Mouse (Mus musculus) erythroblast, embryonic 14.5 days (primary cell): ENCODE data around the gene Ano6. TPM values are rescaled to one million over a fixed set of nuclear protein-coding genes. Genes with fewer than 3 reads are reported as not detected.

ENCODE experiments used
- H3K27me3 ChIP-seq: 2 replicates; pipeline ENCODE4 v1.6.1; 2012; ENCODE audit warnings: inconsistent platforms; ENCODE audit not compliant: control insufficient read depth
- H3K36me3 ChIP-seq: 2 replicates; pipeline ENCODE4 v1.6.1; 2012; ENCODE audit warnings: mild to moderate bottlenecking, inconsistent platforms; ENCODE audit not compliant: control insufficient read depth
- H3K4me1 ChIP-seq: 2 replicates; pipeline ENCODE4 v1.6.1; 2012; ENCODE audit warnings: inconsistent platforms; ENCODE audit not compliant: control insufficient read depth
- H3K4me3 ChIP-seq: replicated peaks from 2 replicates; pipeline ENCODE3; 2012; ENCODE audit warnings: moderate library complexity, mild to moderate bottlenecking, inconsistent platforms
- H3K9me3 ChIP-seq: 2 replicates; pipeline ENCODE4 v1.6.1; 2012; ENCODE audit warnings: low read length, inconsistent platforms, mixed read lengths; ENCODE audit not compliant: control insufficient read depth
- GATA1 ChIP-seq: IDR thresholded peaks from 2 replicates; pipeline ENCODE4 v1.6.1; 2012; ENCODE audit warnings: low read length, inconsistent platforms, mixed read lengths
- TAL1 ChIP-seq: IDR thresholded peaks from 3 replicates; pipeline ENCODE4 v1.6.1; 2012; ENCODE audit warnings: low read length, inconsistent platforms, mixed read lengths
- polyA plus RNA-seq: library from polyadenylated mRNA; stranded (reverse); fragments of >175 nt; gene quantifications from 2 replicates; pipeline ENCODE4 v1.2.3, GENCODE M21; 2012

Gene Ano6
- polyA plus RNA-seq, 1 experiment, result 0.32 TPM

DNA sequence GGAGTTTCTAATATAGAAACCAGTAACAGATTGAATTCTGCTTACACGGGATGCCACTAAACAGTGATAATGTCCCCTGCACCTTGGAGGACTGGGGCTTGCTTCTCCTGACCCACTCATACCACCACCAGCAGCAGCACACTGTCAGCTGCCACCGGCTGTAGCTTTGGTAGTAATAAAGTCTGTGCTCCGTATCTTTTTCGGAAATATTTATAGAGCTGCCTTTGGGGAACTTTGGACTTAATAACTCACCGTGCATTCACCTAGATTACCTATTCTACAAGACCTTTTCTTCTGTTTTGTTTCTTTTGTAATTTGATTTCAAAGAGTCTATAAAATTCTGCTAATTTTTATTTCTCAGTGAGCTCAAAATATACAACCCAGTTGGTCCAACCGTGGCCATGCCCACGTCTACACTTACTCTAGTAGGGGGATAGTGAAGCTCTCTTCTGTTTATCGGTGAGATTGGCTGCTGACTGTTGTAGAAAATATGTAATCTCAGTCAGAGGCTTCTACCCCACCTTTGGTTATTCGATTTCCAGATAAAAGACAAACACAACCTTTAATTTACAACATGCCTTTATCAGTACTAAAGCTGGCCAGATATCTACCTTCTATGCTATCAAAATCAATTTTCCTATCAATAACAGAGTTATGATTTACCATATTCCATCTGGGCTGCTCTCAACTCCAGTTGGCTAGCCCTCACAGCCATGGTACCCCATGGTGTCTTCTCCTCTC, 15.8 kb upstream of the Ano6 start:
- TF ChIP-seq TAL1 (no peak), GATA1 (no peak)
- Histone ChIP-seq H3K9me3 (no peaks in the 10 kb centered on the region), H3K27me3 (no peaks in the 10 kb centered on the region), H3K4me3 (no peak overlapping the region), H3K4me1 (no peaks in the 10 kb centered on the region), H3K36me3 (no peaks in the 10 kb centered on the region)

- Histone ChIP-seq H3K9me3 (no peaks in the 10 kb centered on the region), H3K4me3 (no peak overlapping the region), H3K27me3 (no peaks in the 10 kb centered on the region), H3K4me1 (no peaks in the 10 kb centered on the region), H3K36me3 (no peaks in the 10 kb centered on the region)
- no peak for TF ChIP-seq GATA1
- no peak for TF ChIP-seq TAL1
Observed at GRCm38 (mm10) chr15:95777743-95778142, 12.9 kb upstream of the Ano6 start.

DNA sequence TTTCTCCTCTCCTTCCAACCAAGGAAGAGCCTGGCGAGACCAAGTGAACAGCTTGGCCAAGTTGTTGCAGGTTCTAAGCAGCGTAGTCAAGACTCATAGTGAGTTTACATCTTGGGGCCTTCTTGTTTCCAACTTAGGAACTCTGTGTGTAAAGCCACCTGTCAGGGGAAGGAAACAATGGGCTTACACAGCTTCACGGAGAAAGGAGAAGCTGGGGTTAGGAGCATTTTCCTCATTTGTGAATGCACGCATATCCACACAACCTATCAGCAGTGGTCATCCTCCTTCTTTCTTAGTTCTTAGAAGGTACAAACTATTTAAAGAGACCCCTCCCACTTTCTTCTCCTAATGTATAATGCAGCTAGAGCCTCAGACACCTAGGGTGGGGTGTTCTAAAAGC, 11.9 kb upstream of the Ano6 start:
- no peaks in the 10 kb centered on the region for H3K27me3 ChIP-seq
- no peak for TF ChIP-seq GATA1
- TF ChIP-seq TAL1, result no peak
- H3K36me3 ChIP-seq, result no peaks in the 10 kb centered on the region
- H3K4me1 ChIP-seq, result no peaks in the 10 kb centered on the region
- no peak overlapping the region for H3K4me3 ChIP-seq
- H3K9me3 ChIP-seq, result no peaks in the 10 kb centered on the region

DNA sequence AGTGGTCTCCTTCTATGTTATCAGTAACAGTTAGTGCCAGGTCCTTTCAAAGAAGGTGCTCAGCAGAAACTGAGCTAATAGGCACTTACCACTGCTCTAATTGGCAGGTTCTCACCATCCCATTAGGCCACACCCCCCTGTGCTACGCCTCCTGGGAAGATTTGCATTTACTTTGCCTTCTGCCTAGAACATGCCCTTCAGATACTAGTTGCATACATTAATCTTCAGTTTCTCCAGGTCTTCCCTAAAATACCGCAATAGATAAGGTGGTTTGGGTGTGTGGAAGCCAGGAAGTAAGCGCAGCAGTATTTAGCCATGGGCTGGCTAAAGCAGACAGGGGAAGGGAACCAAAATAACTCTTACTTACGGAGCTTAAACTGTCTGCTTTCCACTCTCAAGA, 4.0 kb upstream of the Ano6 start:
- H3K4me3 ChIP-seq, result no peak overlapping the region
- H3K36me3 ChIP-seq, result no peaks in the 10 kb centered on the region
- H3K9me3 ChIP-seq, result no peaks in the 10 kb centered on the region
- TF ChIP-seq GATA1, result no peak
- peaks cover 17% of the 10 kb centered on the region for H3K4me1 ChIP-seq
- peaks cover 17% of the 10 kb centered on the region for H3K27me3 ChIP-seq

GRCm38 (mm10) chr15:95787578-95787977, 3.1 kb upstream of the Ano6 start:
- no peak for TF ChIP-seq TAL1
- TF ChIP-seq GATA1, result no peak
- Histone ChIP-seq H3K4me3 (no peak overlapping the region), H3K4me1 (peaks cover 19% of the 10 kb centered on the region), H3K9me3 (no peaks in the 10 kb centered on the region), H3K27me3 (peaks cover 27% of the 10 kb centered on the region), H3K36me3 (no peaks in the 10 kb centered on the region)

DNA sequence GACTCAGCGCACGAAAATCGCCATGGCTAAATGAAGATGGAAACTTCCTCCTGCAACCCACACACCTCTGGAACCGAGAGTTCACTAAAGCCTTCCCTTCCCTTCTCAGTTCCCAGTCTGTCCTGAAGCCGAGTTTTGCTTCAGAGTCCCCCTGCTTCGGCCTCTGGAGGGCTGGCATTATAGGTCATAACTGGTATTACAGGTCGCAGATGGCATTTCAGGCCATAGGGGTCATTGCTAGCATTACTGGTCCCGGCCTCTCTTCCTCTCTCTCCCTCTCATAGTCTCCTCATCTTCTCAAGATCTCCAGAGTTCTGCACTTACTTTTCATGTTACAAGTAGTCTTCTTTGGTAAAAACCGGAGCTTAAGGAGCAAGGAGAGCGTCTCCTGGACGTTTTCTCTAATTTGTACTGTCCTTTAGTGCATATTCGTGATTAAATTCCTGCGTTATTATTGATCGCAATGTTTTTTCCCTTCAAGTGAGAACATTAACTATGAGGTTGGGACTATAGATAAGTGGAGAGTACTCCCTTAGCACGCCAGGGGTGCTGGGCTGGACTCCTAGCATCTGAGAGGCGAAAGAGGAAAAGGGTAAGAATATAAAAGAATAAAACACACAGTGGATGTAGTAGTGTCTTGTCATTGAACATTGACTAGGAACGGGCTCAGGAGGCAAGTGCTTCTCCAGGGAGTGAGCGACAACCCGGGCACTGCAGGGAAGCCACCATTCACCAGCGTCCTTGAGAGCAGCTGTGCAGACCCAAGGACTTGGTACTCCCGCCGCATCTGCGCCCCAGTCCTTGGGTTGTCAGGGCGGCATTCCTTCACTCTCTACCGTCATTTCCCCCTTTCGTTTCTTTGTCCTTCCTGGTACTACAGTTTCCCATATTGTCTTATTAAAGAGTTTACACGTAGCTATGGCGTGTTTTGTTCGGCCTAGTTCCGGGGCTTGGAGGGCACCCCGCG, 798 bp upstream of the Ano6 start:
- H3K4me3 ChIP-seq, result peak overlapping the region; percentile 74
- TF ChIP-seq GATA1, result no peak
- TF ChIP-seq TAL1, result no peak
- H3K27me3 ChIP-seq, result peaks cover 31% of the 10 kb centered on the region
- peaks cover 26% of the 10 kb centered on the region for H3K4me1 ChIP-seq
- H3K9me3 ChIP-seq, result no peaks in the 10 kb centered on the region
- no peaks in the 10 kb centered on the region for H3K36me3 ChIP-seq

DNA sequence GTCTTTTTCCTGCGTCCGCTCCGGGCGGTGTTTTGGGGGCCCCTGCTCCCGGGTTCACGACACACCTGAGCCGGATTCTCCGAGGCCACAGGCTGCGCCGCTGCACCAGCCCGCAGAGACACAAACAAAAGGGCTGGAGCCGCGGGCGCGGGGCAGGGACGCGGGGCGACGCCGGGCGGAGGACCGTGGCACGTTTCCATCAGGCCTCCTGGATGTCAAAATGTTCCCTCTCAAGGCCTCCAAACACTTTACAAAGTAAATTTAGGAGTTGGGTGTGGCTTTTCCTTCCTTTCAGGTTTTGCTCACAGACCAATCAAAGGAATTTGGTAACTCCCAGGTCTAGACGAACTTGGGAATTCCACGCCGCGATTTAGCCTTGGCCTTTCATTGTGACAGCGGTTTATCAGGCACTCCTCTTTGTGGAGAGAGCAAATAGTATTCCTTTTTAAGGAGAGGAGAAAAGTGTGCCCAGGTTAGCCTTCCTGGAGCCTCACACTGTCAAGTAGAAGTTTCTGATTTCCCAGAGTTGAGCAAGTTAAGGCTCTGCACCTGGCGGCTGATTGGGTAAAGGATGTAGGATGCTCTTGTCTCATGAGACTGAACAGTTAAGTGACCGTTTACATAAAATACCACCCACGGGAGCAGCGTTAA, 623 bp downstream of the Ano6 start:
- TF ChIP-seq GATA1 (no peak), TAL1 (no peak)
- Histone ChIP-seq H3K9me3 (no peaks in the 10 kb centered on the region), H3K36me3 (no peaks in the 10 kb centered on the region), H3K4me1 (peaks cover 29% of the 10 kb centered on the region), H3K4me3 (peak overlapping the region; percentile 74), H3K27me3 (peaks cover 31% of the 10 kb centered on the region)

GRCm38 (mm10) chr15:95791855-95792254, 1.2 kb downstream of the Ano6 start:
- H3K4me1 ChIP-seq, result peaks cover 29% of the 10 kb centered on the region
- TF ChIP-seq GATA1, result no peak
- TF ChIP-seq TAL1, result no peak
- no peak overlapping the region for H3K4me3 ChIP-seq
- H3K36me3 ChIP-seq, result no peaks in the 10 kb centered on the region
- H3K9me3 ChIP-seq, result no peaks in the 10 kb centered on the region
- H3K27me3 ChIP-seq, result peaks cover 31% of the 10 kb centered on the region
